Mouse (Mus musculus): ENCODE measurements around the gene Olfr761.

DNA sequence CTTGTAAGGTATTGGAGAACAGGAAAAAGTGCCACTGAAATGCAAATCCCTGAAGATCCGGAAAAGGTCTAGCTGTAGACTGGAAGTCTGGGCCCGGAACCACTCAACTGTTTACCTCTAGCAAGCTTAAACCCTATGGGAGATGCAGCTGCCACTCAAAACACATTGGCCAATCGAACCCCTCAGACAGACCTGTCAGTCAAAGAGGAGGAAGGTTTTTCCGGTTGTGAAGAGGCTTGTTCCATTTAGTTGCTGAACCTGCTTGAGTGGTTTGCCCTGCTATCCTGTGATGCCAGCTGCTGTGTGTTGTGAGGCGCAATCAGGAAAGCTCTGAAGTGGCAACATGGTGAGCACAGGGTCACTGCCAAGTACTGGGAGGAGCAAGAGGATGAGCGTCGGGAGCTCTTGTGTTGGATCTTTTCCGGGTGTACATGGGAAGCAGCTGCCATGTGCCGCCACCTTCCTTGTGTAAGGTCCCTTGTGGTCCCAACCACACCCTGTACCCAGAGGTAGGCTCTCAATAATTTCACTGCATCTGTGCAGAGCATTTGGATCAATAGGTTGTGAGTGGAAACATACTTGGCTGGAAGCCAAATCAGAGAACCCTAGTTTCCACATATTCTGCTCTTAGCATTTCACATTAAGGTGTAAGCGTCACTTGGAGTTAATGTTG, 42.9 kb upstream of the Olfr761 start:
- TF ChIP-seq CTCF (IDR thresholded peaks at IDR 0.05; ENCODE audit: insufficient read depth, low read length) = no peak
- no peak for TF ChIP-seq POLR2A (IDR thresholded peaks at IDR 0.05; ENCODE audit: borderline replicate concordance, extremely low read depth, low read depth, low read length)
